Mouse (Mus musculus): ENCODE measurements around the gene Fhl5. TPM values are rescaled to one million over a fixed set of nuclear protein-coding genes. Genes with fewer than 3 reads are reported as not detected.
A peak's percentile ranks its signal among the peaks of the same experiment; 100 is the strongest.
"Not testable (repeated sequence)": the region's sequence is repeated elsewhere in the genome, so short reads cannot be mapped to it uniquely, and the experiment has no call there.

Gene Fhl5
- under 1 TPM in 1 of 2 experiments, not detected in 1; 0.49 TPM for total RNA-seq (2021)

GRCm38 (mm10) chr4:25242776-25243175, at the start of gene Fhl5:
TSS of gene Fhl5 (minus strand) at chr4:25242876.
- intact Hi-C loops (cut with DNase I), result no loop called here
- no peak for DNase-seq

GRCm38 (mm10) chr4:25285002-25285401, 42.3 kb upstream of the Fhl5 start:
- DNase-seq, result not testable (repeated sequence)
- intact Hi-C loops (cut with DNase I), result loop anchor here (10.0 kb wide), 1 partner anchor 320 kb away; the partner anchor contains the start of gene Gpr63

GRCm38 (mm10) chr4:25281671-25282038, 39.0 kb upstream of the Fhl5 start, which contains the start of gene Ufl1:
TSS of gene Ufl1 (minus strand) at chr4:25281821.
- peak; percentile 97 to 99 for DNase-seq
- intact Hi-C loops (cut with DNase I), result loop anchor here (2.0 to 10.0 kb wide), 2 partner anchors 317 to 383 kb away; partner anchors contain the start of genes Gpr63 and Ndufaf4

GRCm38 (mm10) chr4:25280938-25281670, 38.4 kb upstream of the Fhl5 start:
- intact Hi-C loops (cut with DNase I), result loop anchor here (2.0 to 10.0 kb wide), 2 partner anchors 316 to 382 kb away; partner anchors contain the start of genes Gpr63 and Ndufaf4
- DNase-seq, result no peak

GRCm38 (mm10) chr4:25272861-25273627, 30.4 kb upstream of the Fhl5 start:
- intact Hi-C loops (cut with DNase I), result no loop called here
- no peak for DNase-seq

GRCm38 (mm10) chr4:25271926-25272325, 29.2 kb upstream of the Fhl5 start:
- no peak for DNase-seq
- intact Hi-C loops (cut with DNase I), result no loop called here

GRCm38 (mm10) chr4:25267144-25267543, 24.5 kb upstream of the Fhl5 start:
- no peak for DNase-seq
- intact Hi-C loops (cut with DNase I), result no loop called here

GRCm38 (mm10) chr4:25257822-25258398, 15.2 kb upstream of the Fhl5 start:
- DNase-seq, result no peak
- intact Hi-C loops (cut with DNase I), result no loop called here

GRCm38 (mm10) chr4:25235663-25236062, 7.0 kb downstream of the Fhl5 start:
- DNase-seq; intact Hi-C loops (cut with DNase I): not testable (repeated sequence)

- DNase-seq; intact Hi-C loops (cut with DNase I): not testable (repeated sequence)
Measured at GRCm38 (mm10) chr4:25233767-25234166, 8.9 kb downstream of the Fhl5 start.

- intact Hi-C loops (cut with DNase I), result no loop called here
- no peak for DNase-seq
Measured at GRCm38 (mm10) chr4:25232546-25232945, 10.1 kb downstream of the Fhl5 start.

- intact Hi-C loops (cut with DNase I), result no loop called here
- DNase-seq, result no peak
Measured at GRCm38 (mm10) chr4:25227527-25227926, 15.1 kb downstream of the Fhl5 start.

GRCm38 (mm10) chr4:25221927-25222326, 20.7 kb downstream of the Fhl5 start:
- DNase-seq, result no peak
- intact Hi-C loops (cut with DNase I), result no loop called here

GRCm38 (mm10) chr4:25213451-25213850, 29.2 kb downstream of the Fhl5 start:
- no peak for DNase-seq
- intact Hi-C loops (cut with DNase I), result no loop called here

- DNase-seq, result no peak
- intact Hi-C loops (cut with DNase I), result no loop called here
Measured at GRCm38 (mm10) chr4:25206166-25206565, 36.5 kb downstream of the Fhl5 start.

GRCm38 (mm10) chr4:25197310-25197709, 45.4 kb downstream of the Fhl5 start:
- intact Hi-C loops (cut with DNase I), result no loop called here
- DNase-seq, result no peak

- intact Hi-C loops (cut with DNase I), result loop anchor here (10.0 kb wide), 1 partner anchor 465 kb away; no protein-coding TSS in a partner anchor
- no peak for DNase-seq
Measured at GRCm38 (mm10) chr4:25179617-25180208, 63.0 kb downstream of the Fhl5 start.

Measured in heart, postnatal 36 days (tissue).